Mouse (Mus musculus): ENCODE measurements at regions not wholly inside any gene's neighbourhood (a gene's known extent, or its start where the extent isn't known, plus 50 kb on each side); places are given as distances from the start of the nearest gene placed in this dataset.
A peak's percentile ranks its signal among the peaks of the same experiment; 100 is the strongest.

- Histone ChIP-seq H3K9ac (no peak overlapping the region), H3K27me3 (no peaks in the 10 kb centered on the region), H3K9me3 (replicated peaks) (no peaks in the 10 kb centered on the region), H3K4me2 (no peak overlapping the region), H3K4me1 (peaks cover 3% of the 10 kb centered on the region; the same call in 1 of the 2 replicates), H3K4me3 (no peak overlapping the region), H3K27ac (no peak overlapping the region), H3K36me3 (ENCODE audit: poor library complexity, severe bottlenecking) (no peaks in the 10 kb centered on the region)
- peak; percentile 80 for ATAC-seq
- 45% methylated on average over 5 of the region's 5 CpGs for WGBS
Observed at GRCm38 (mm10) chr5:82288069-82288845, 1066.7 kb downstream of the Tecrl start.

DNA sequence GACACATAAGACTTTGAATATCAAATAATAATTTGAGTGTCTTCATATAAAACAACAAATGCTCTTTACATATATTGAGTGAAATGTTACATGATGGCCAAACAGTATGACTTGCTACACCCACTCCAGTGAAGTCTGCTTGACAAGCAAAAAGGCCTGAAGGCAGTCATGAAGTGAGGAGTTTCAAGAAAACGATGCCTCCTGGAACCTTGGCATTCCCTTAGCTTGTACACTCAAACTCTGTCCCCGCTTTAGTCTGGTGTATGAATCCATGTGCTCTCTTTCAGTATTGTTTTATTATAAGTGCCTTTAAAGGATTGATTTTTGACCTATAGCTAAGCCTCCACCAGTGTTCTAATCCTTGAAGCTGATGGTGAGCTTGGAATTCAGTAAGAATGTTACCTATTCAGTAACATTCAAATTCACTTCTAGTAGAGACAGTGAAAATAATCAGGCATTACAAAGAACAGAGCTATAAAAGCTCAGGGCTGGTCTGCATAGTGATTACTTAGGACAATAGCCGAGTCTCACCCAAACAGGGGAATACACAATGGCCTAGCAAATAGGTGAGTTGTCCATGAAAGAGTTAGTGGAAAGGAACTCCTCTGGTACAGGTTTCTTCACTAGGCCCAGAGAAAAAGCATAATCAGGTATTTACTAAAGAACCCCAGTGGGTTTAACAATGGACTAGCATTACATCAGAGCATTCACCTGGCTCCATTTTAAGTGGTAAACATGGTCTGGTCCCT, 1101.5 kb downstream of the Tecrl start:
- Histone ChIP-seq H3K27ac (no peak overlapping the region), H3K36me3 (ENCODE audit: poor library complexity, severe bottlenecking) (no peaks in the 10 kb centered on the region), H3K27me3 (no peaks in the 10 kb centered on the region), H3K9ac (no peak overlapping the region), H3K4me2 (no peak overlapping the region), H3K4me3 (no peak overlapping the region), H3K9me3 (replicated peaks) (no peaks in the 10 kb centered on the region), H3K4me1 (no peaks in the 10 kb centered on the region)
- 84% methylated on average over 3 of the region's 3 CpGs for WGBS
- no peak for ATAC-seq

DNA sequence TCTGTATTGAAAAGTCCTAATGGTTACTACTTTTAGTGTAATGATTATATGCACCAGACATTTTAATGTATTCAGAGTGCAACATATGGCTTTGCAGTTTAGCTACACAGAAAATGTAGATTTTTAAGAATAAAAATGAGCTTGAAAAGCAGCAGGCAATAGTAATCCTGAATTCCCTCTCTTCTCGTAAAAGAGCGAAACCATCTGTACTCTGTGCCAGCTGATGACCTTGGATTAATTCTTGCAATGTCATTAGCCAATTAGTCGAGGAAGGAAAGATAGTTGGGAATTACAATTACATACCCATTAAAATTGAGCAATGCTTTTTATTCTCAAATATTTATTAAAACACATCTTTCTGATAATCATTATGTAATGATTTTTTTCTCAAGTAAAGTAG, 1128.7 kb downstream of the Tecrl start:
- no peaks in the 10 kb centered on the region for H3K9me3 ChIP-seq (replicated peaks)
- no peak for ATAC-seq
- no peak overlapping the region for H3K4me2 ChIP-seq
- H3K4me1 ChIP-seq = no peaks in the 10 kb centered on the region
- H3K27ac ChIP-seq = no peak overlapping the region
- H3K36me3 ChIP-seq (ENCODE audit: poor library complexity, severe bottlenecking) = no peaks in the 10 kb centered on the region
- no peak overlapping the region for H3K9ac ChIP-seq
- H3K27me3 ChIP-seq = no peaks in the 10 kb centered on the region
- 65% methylated on average over 3 of the region's 3 CpGs for WGBS
- no peak overlapping the region for H3K4me3 ChIP-seq

DNA sequence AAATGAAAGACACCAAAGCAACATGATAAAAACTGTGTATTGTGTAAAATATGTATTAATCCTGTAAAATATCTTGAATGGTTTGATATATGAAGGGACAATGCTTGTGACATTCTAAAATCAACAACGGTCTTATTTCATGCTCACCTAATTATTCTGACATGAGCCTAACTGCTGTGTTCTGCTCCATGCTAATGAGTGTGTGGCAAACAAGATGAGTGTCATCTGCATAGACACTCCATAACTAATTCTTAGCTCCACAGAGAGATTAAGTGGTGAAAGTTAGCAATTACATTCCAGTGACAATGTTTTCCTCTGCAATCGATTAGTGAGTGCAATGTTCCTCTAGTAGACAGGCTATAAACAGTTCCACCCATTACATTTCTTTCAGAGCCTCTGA, 1131.4 kb downstream of the Tecrl start:
- no peaks in the 10 kb centered on the region for H3K9me3 ChIP-seq (replicated peaks)
- no peaks in the 10 kb centered on the region for H3K27me3 ChIP-seq
- H3K36me3 ChIP-seq (ENCODE audit: poor library complexity, severe bottlenecking) = no peaks in the 10 kb centered on the region
- 83% methylated on average over 2 of the region's 2 CpGs for WGBS
- H3K9ac ChIP-seq = no peak overlapping the region
- H3K27ac ChIP-seq = no peak overlapping the region
- no peak for ATAC-seq
- no peak overlapping the region for H3K4me2 ChIP-seq
- no peaks in the 10 kb centered on the region for H3K4me1 ChIP-seq
- H3K4me3 ChIP-seq = no peak overlapping the region

- Histone ChIP-seq H3K36me3 (ENCODE audit: poor library complexity, severe bottlenecking) (no peaks in the 10 kb centered on the region), H3K27me3 (no peaks in the 10 kb centered on the region), H3K9me3 (replicated peaks) (no peaks in the 10 kb centered on the region), H3K9ac (no peak overlapping the region), H3K4me2 (no peak overlapping the region), H3K4me1 (no peaks in the 10 kb centered on the region), H3K27ac (no peak overlapping the region), H3K4me3 (no peak overlapping the region)
- no peak for ATAC-seq
- 89% methylated on average over 3 of the region's 3 CpGs for WGBS
Observed at GRCm38 (mm10) chr5:82203606-82204005, 1151.4 kb downstream of the Tecrl start.

Data from forebrain, embryonic 13.5 days (tissue).